Mouse (Mus musculus) stomach, embryonic 15.5 days (tissue): ENCODE results near the gene Tspan9. TPM values are rescaled to one million over a fixed set of nuclear protein-coding genes. Genes with fewer than 3 reads are reported as not detected.

Experiments used
- ATAC-seq: fragments of 200-750 bp; cut with Nextera tagmentation; 2 replicates; pipeline ENCODE4 v1.8.0; 2017; ENCODE audit warnings: low read depth, moderate number of reproducible peaks, moderate TSS enrichment; ENCODE audit not compliant: insufficient read depth, low FRiP score
- H3K27ac ChIP-seq: fragments of 300-500 bp; sonication (generic); 2 replicates; pipeline ENCODE4 v1.5.1; 2015; ENCODE audit warnings: mild to moderate bottlenecking, inconsistent platforms
- H3K27me3 ChIP-seq: fragments of 300-500 bp; sonication (generic); replicated peaks from 2 replicates; pipeline ENCODE4 v1.6.1; 2015; ENCODE audit warnings: inconsistent platforms
- H3K36me3 ChIP-seq: fragments of 300-500 bp; sonication (generic); 2 replicates; pipeline ENCODE4 v1.6.1; 2015; ENCODE audit warnings: inconsistent platforms
- H3K4me1 ChIP-seq: fragments of 300-500 bp; sonication (generic); 2 replicates; pipeline ENCODE4 v1.6.1; 2015; ENCODE audit warnings: inconsistent platforms
- H3K4me2 ChIP-seq: fragments of 300-500 bp; sonication (generic); 2 replicates; pipeline ENCODE4 v1.6.1; 2015; ENCODE audit warnings: mild to moderate bottlenecking, inconsistent platforms
- H3K4me3 ChIP-seq: fragments of 300-500 bp; sonication (generic); replicated peaks from 2 replicates; pipeline ENCODE4 v1.5.1; 2015; ENCODE audit warnings: inconsistent platforms
- H3K9ac ChIP-seq: fragments of 300-500 bp; sonication (generic); 2 replicates; pipeline ENCODE4 v1.6.1; 2015; ENCODE audit warnings: inconsistent platforms
- H3K9me3 ChIP-seq: fragments of 300-500 bp; sonication (generic); 2 replicates; pipeline ENCODE4 v1.6.1; 2016; ENCODE audit warnings: inconsistent platforms
- WGBS: fragments of 180-500 bp; shearing (Covaris S2); methylation state at CpG from one replicate; pipeline ENCODE4 v1.1.7; 2015; 5-methylcytosine and 5-hydroxymethylcytosine counted together
- polyA plus RNA-seq: library from polyadenylated mRNA; unstranded; fragments of >200 nt; fragmentation: Nextera tagmentation; extraction: Ambion mirVana; gene quantifications from 2 replicates; pipeline ENCODE4 v1.2.1, GENCODE M21; 2015

Tspan9 gene
- polyA plus RNA-seq, 1 experiment from 2014 or later = 123 TPM

- no peak for ATAC-seq
- H3K27me3 ChIP-seq = no peaks in the 10 kb centered on the region
- H3K27ac ChIP-seq = peak overlapping the region; percentile 63
- no peaks in the 10 kb centered on the region for H3K9me3 ChIP-seq
- no peaks in the 10 kb centered on the region for H3K36me3 ChIP-seq
- peaks cover 31% of the 10 kb centered on the region for H3K4me1 ChIP-seq
- WGBS = 33% methylated on average over 16 of the region's 16 CpGs
- H3K9ac ChIP-seq = no peak overlapping the region
- H3K4me2 ChIP-seq = peak overlapping the region; percentile 92
- peak overlapping the region; percentile 55 for H3K4me3 ChIP-seq
These were observed 110.9 kb downstream of the Tspan9 start for GRCm38 (mm10) chr6:128032252-128033171.

GRCm38 (mm10) chr6:128031584-128031983 lies 111.8 kb downstream of the Tspan9 start:
- Histone ChIP-seq H3K4me3 (no peak overlapping the region), H3K36me3 (no peaks in the 10 kb centered on the region), H3K27ac (no peak overlapping the region), H3K27me3 (no peaks in the 10 kb centered on the region), H3K9me3 (no peaks in the 10 kb centered on the region), H3K4me2 (no peak overlapping the region), H3K4me1 (peaks cover 31% of the 10 kb centered on the region), H3K9ac (no peak overlapping the region)
- no peak for ATAC-seq
- 73% methylated on average over 2 of the region's 2 CpGs for WGBS

- WGBS = 80% methylated on average over 4 of the region's 4 CpGs
- no peaks in the 10 kb centered on the region for H3K9me3 ChIP-seq
- H3K4me1 ChIP-seq = peaks cover 29% of the 10 kb centered on the region
- H3K36me3 ChIP-seq = no peaks in the 10 kb centered on the region
- no peaks in the 10 kb centered on the region for H3K27me3 ChIP-seq
- ATAC-seq = no peak
- H3K27ac ChIP-seq = no peak overlapping the region
- H3K4me3 ChIP-seq = no peak overlapping the region
- H3K9ac ChIP-seq = no peak overlapping the region
- H3K4me2 ChIP-seq = no peak overlapping the region
These were observed 112.3 kb downstream of the Tspan9 start for GRCm38 (mm10) chr6:128031096-128031495.

GRCm38 (mm10) chr6:128030475-128030874 lies 112.9 kb downstream of the Tspan9 start:
- H3K9me3 ChIP-seq = no peaks in the 10 kb centered on the region
- H3K9ac ChIP-seq = no peak overlapping the region
- H3K27me3 ChIP-seq = no peaks in the 10 kb centered on the region
- H3K4me3 ChIP-seq = no peak overlapping the region
- ATAC-seq = no peak
- no peak overlapping the region for H3K27ac ChIP-seq
- WGBS = 89% methylated on average over 6 of the region's 6 CpGs
- H3K4me1 ChIP-seq = peaks cover 23% of the 10 kb centered on the region
- H3K36me3 ChIP-seq = no peaks in the 10 kb centered on the region
- H3K4me2 ChIP-seq = no peak overlapping the region

- Histone ChIP-seq H3K9ac (no peak overlapping the region), H3K4me1 (peaks cover 16% of the 10 kb centered on the region), H3K4me2 (no peak overlapping the region), H3K9me3 (no peaks in the 10 kb centered on the region), H3K27me3 (no peaks in the 10 kb centered on the region), H3K36me3 (no peaks in the 10 kb centered on the region), H3K4me3 (no peak overlapping the region), H3K27ac (no peak overlapping the region)
- no peak for ATAC-seq
- WGBS = 83% methylated on average over 9 of the region's 9 CpGs
These were observed 113.7 kb downstream of the Tspan9 start for GRCm38 (mm10) chr6:128029517-128030348.

- Histone ChIP-seq H3K9me3 (no peaks in the 10 kb centered on the region), H3K27me3 (no peaks in the 10 kb centered on the region), H3K36me3 (no peaks in the 10 kb centered on the region), H3K27ac (no peak overlapping the region), H3K9ac (no peak overlapping the region), H3K4me3 (no peak overlapping the region), H3K4me1 (peaks cover 7% of the 10 kb centered on the region; the same call in 1 of the 2 replicates), H3K4me2 (no peak overlapping the region)
- no peak for ATAC-seq
- WGBS = 40% methylated on average over 10 of the region's 10 CpGs
These were observed 115.1 kb downstream of the Tspan9 start for GRCm38 (mm10) chr6:128028116-128028940.

- WGBS = 90% methylated on average over 8 of the region's 8 CpGs
- Histone ChIP-seq H3K4me1 (peaks cover 16% of the 10 kb centered on the region), H3K9ac (no peak overlapping the region), H3K4me2 (no peak overlapping the region), H3K4me3 (no peak overlapping the region), H3K36me3 (no peaks in the 10 kb centered on the region), H3K27me3 (no peaks in the 10 kb centered on the region), H3K27ac (no peak overlapping the region), H3K9me3 (no peaks in the 10 kb centered on the region)
- ATAC-seq = no peak
These were observed 117.4 kb downstream of the Tspan9 start for GRCm38 (mm10) chr6:128025997-128026396.

GRCm38 (mm10) chr6:128025581-128025980 lies 117.8 kb downstream of the Tspan9 start:
- Histone ChIP-seq H3K9me3 (no peaks in the 10 kb centered on the region), H3K36me3 (no peaks in the 10 kb centered on the region), H3K4me2 (no peak overlapping the region), H3K9ac (no peak overlapping the region), H3K27ac (no peak overlapping the region), H3K27me3 (no peaks in the 10 kb centered on the region), H3K4me3 (no peak overlapping the region), H3K4me1 (peaks cover 20% of the 10 kb centered on the region)
- no peak for ATAC-seq
- 83% methylated on average over 13 of the region's 13 CpGs for WGBS

- ATAC-seq = no peak
- WGBS = 48% methylated on average over 6 of the region's 6 CpGs
- no peak overlapping the region for H3K4me3 ChIP-seq
- H3K4me2 ChIP-seq = no peak overlapping the region
- no peak overlapping the region for H3K9ac ChIP-seq
- H3K36me3 ChIP-seq = no peaks in the 10 kb centered on the region
- H3K4me1 ChIP-seq = peaks cover 25% of the 10 kb centered on the region
- no peaks in the 10 kb centered on the region for H3K27me3 ChIP-seq
- H3K9me3 ChIP-seq = no peaks in the 10 kb centered on the region
- H3K27ac ChIP-seq = peak overlapping the region; percentile 79
These were observed 121.2 kb downstream of the Tspan9 start for GRCm38 (mm10) chr6:128022207-128022606.

- H3K9me3 ChIP-seq = no peaks in the 10 kb centered on the region
- H3K27ac ChIP-seq = peak overlapping the region; percentile 79
- H3K36me3 ChIP-seq = no peaks in the 10 kb centered on the region
- no peak overlapping the region for H3K4me2 ChIP-seq
- 0 out of 2 replicates have a peak, but pooled peaks have one; percentile 24 for ATAC-seq
- peaks cover 25% of the 10 kb centered on the region for H3K4me1 ChIP-seq
- no peak overlapping the region for H3K4me3 ChIP-seq
- 61% methylated on average over 5 of the region's 5 CpGs for WGBS
- H3K27me3 ChIP-seq = no peaks in the 10 kb centered on the region
- H3K9ac ChIP-seq = no peak overlapping the region
These were observed 121.5 kb downstream of the Tspan9 start for GRCm38 (mm10) chr6:128021931-128022202.

GRCm38 (mm10) chr6:128021106-128021930 lies 122.1 kb downstream of the Tspan9 start:
- ATAC-seq = peak; percentile 65
- H3K27me3 ChIP-seq = no peaks in the 10 kb centered on the region
- 31% methylated on average over 9 of the region's 10 CpGs for WGBS
- no peak overlapping the region for H3K4me3 ChIP-seq
- no peaks in the 10 kb centered on the region for H3K9me3 ChIP-seq
- peak overlapping the region; percentile 79 for H3K27ac ChIP-seq
- H3K36me3 ChIP-seq = no peaks in the 10 kb centered on the region
- no peak overlapping the region for H3K9ac ChIP-seq
- peaks cover 25% of the 10 kb centered on the region for H3K4me1 ChIP-seq
- H3K4me2 ChIP-seq = no peak overlapping the region; the same call in 1 of the 2 replicates
